Mouse (Mus musculus) kidney, adult 2 months (tissue): ENCODE measurements at regions not wholly inside any gene's neighbourhood (a gene's known extent, or its start where the extent isn't known, plus 50 kb on each side); places are given as distances from the start of the nearest gene placed in this dataset.
A peak's percentile ranks its signal among the peaks of the same experiment; 100 is the strongest.
"Not testable (repeated sequence)": the region's sequence is repeated elsewhere in the genome, so short reads cannot be mapped to it uniquely, and the experiment has no call there.

Experiments
- DNase-seq: peaks from one replicate; pipeline ENCODE4 v3.0.0; 2021
- H3K27ac ChIP-seq: fragments of 200-500 bp; 2 replicates; pipeline ENCODE4 v1.5.1; 2012; ENCODE audit warnings: low read depth, low read length, control low read depth, inconsistent platforms; ENCODE audit not compliant: insufficient read depth
- H3K27me3 ChIP-seq: fragments of 200-500 bp; replicated peaks from 2 replicates; pipeline ENCODE4 v1.6.1; 2012; ENCODE audit warnings: mild to moderate bottlenecking, moderate library complexity, low read length, inconsistent platforms; ENCODE audit not compliant: control insufficient read depth, insufficient read depth
- H3K36me3 ChIP-seq: fragments of 200-500 bp; 2 replicates; pipeline ENCODE4 v1.6.1; 2012; ENCODE audit warnings: mild to moderate bottlenecking, moderate library complexity, low read length, inconsistent platforms; ENCODE audit not compliant: control insufficient read depth, insufficient read depth
- H3K4me1 ChIP-seq: fragments of 200-500 bp; 2 replicates; pipeline ENCODE4 v1.6.1; 2011; ENCODE audit warnings: low read length; ENCODE audit not compliant: control insufficient read depth, insufficient read depth
- H3K4me3 ChIP-seq: fragments of 200-500 bp; 2 replicates; pipeline ENCODE4 v1.5.1; 2011; ENCODE audit warnings: mild to moderate bottlenecking, low read depth, low read length, control low read depth; ENCODE audit not compliant: insufficient read depth
- CTCF ChIP-seq: fragments of 200-500 bp; conservative IDR thresholded peaks from 2 replicates; pipeline ENCODE4 v1.5.1; 2011; ENCODE audit warnings: low read depth, mild to moderate bottlenecking, control low read depth, low read length, moderate library complexity, mixed read lengths; ENCODE audit not compliant: insufficient read depth, insufficient read length
- POLR2A ChIP-seq: fragments of 200-500 bp; IDR thresholded peaks from one replicate; pipeline ENCODE4 v1.6.1; 2011; ENCODE audit warnings: low read depth, low read length, control low read depth
- WGBS: fragments of 180-500 bp; shearing (Covaris S2); methylation state at CpG from one replicate; pipeline ENCODE4 v1.1.7; 2018; 5-methylcytosine and 5-hydroxymethylcytosine counted together

DNA sequence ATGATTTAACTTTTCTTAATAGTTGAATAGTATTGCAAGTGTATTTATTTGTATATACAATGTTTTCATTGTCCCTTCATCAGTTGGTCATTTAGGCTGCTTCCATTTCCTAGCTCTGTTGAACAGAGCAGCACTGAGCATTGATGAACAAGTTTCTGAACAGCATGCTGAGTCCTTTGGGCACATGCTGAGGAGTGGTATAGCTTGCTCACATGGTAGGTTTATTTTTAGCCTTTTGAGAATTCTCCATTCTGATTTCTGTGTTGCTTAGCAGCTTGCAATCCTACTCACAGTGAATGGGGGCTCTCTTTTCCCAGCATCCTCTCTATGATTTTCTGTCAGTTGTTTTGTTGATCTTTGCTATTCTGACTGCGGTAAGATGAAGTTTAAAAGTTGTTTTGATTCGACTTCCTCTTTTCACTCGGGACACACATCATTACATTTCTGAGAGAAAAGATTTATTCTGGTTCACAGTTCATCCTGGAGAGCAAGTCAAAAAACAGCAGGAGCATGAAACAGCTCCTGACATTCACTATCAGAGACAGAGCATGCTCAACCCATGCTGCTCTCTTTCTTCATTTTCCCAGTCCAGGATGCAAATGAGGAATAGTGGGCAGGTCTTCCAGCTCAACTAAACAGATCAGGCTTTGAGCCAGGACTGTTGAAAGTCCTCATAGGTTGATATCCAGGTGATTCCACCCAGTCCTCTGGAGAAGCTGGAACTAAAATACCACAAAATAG lies 413.1 kb downstream of the Gm37988 start:
- H3K4me3 ChIP-seq, result no peak overlapping the region
- no peak overlapping the region for H3K27ac ChIP-seq
- no peak for DNase-seq
- H3K36me3 ChIP-seq, result no peaks in the 10 kb centered on the region
- TF ChIP-seq POLR2A (no peak), CTCF (no peak)
- WGBS, result 16% methylated on average over 3 of the region's 3 CpGs
- no peaks in the 10 kb centered on the region for H3K27me3 ChIP-seq
- no peaks in the 10 kb centered on the region for H3K4me1 ChIP-seq

DNA sequence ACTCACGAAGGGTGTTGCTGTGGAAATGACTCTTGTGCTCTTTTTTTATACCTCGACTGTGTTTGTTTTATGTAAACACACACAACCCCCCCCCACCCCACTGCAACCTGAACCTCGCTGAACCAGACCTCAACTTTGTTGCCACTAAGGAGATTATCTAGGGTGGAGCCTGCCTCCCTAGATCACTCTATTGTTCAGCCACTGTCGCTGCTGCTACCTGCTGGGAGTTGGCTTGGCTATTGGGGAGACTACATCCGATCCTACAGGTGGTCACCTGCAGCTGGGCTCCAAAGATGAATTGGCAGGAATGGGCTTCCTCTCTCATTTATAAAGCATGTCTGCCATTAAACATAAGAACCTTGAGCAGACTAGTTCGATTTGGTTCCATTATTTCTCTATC lies 420.2 kb downstream of the Gm37988 start:
- H3K4me1 ChIP-seq, result no peaks in the 10 kb centered on the region
- no peaks in the 10 kb centered on the region for H3K36me3 ChIP-seq
- no peak overlapping the region for H3K27ac ChIP-seq
- WGBS, result 40% methylated on average over 6 of the region's 6 CpGs
- DNase-seq, result no peak
- no peaks in the 10 kb centered on the region for H3K27me3 ChIP-seq
- no peak for TF ChIP-seq CTCF
- TF ChIP-seq POLR2A, result no peak
- no peak overlapping the region for H3K4me3 ChIP-seq

- Histone ChIP-seq H3K4me3 (no peak overlapping the region), H3K4me1 (no peaks in the 10 kb centered on the region), H3K36me3 (no peaks in the 10 kb centered on the region), H3K27ac (no peak overlapping the region), H3K27me3 (no peaks in the 10 kb centered on the region)
- DNase-seq, result no peak
- 85% methylated on average over 5 of the region's 5 CpGs for WGBS
- TF ChIP-seq POLR2A (no peak), CTCF (no peak)
These were observed 423.5 kb downstream of the Gm37988 start for GRCm38 (mm10) chr1:5231218-5231617.

DNA sequence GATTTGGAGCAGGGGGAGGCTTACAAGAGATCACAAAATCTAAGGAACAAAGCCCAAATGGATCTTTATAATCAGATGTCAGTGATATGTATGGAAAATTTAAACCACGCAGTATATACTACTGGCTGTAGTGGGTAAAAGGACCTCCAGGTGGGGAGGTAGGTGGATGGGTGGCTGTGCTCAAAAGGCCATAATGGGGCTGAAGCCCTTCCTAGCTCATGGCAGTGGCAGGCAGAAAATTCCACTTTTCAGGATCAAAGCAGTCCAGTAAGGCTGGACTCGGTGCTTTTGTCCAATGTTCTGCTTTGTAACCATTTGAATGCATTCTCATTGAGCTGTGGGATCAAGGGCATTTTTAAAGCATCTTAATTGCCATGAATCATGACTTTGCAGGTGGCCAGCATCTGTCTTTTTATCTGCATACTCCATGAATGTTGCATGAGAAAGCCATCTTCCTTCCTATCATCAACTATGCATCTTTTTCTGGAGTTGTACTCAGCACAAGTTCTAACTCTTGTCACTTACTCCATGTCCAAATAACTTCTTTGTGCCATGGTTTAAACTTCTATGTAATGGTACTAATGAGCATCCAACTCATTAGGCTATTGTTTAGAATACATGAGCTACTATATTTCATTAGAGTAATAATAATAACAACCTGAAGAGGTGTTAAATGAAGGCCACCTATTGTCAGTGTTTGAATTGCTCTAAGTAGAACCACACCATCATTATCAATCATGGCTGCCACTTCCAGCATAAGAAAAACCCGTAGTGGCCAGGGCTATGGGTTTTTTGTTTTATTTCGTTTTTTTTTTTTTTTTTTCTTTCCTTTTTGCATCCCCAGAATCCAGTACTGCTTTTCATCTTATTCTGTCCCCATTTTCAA lies 424.5 kb downstream of the Gm37988 start:
- Histone ChIP-seq H3K36me3 (no peaks in the 10 kb centered on the region), H3K4me1 (no peaks in the 10 kb centered on the region), H3K4me3 (no peak overlapping the region), H3K27me3 (no peaks in the 10 kb centered on the region), H3K27ac (no peak overlapping the region)
- WGBS, result 50% methylated on average over 4 of the region's 4 CpGs
- no peak for TF ChIP-seq POLR2A
- DNase-seq, result no peak

- Histone ChIP-seq H3K4me1 (no peaks in the 10 kb centered on the region), H3K4me3 (no peak overlapping the region), H3K27me3 (no peaks in the 10 kb centered on the region), H3K27ac (no peak overlapping the region), H3K36me3 (no peaks in the 10 kb centered on the region)
- no peak for TF ChIP-seq POLR2A
- TF ChIP-seq CTCF, result no peak
- DNase-seq, result no peak
- 11% methylated on average over 1 of the region's 1 CpGs for WGBS
These were observed 425.2 kb downstream of the Gm37988 start for GRCm38 (mm10) chr1:5232847-5233245.

GRCm38 (mm10) chr1:5243186-5243585 lies 435.5 kb downstream of the Gm37988 start:
- Histone ChIP-seq H3K27me3 (no peaks in the 10 kb centered on the region), H3K27ac (no peak overlapping the region), H3K36me3 (no peaks in the 10 kb centered on the region), H3K4me1 (no peaks in the 10 kb centered on the region), H3K4me3 (no peak overlapping the region)
- 86% methylated on average over 3 of the region's 3 CpGs for WGBS
- DNase-seq, result no peak
- TF ChIP-seq CTCF (no peak), POLR2A (no peak)

GRCm38 (mm10) chr1:5260874-5261273 lies 453.2 kb downstream of the Gm37988 start:
- not testable (repeated sequence) for H3K4me1 ChIP-seq, H3K27me3 ChIP-seq, H3K36me3 ChIP-seq, H3K4me3 ChIP-seq, DNase-seq, H3K27ac ChIP-seq
- WGBS, result 56% methylated on average over 6 of the region's 6 CpGs

DNA sequence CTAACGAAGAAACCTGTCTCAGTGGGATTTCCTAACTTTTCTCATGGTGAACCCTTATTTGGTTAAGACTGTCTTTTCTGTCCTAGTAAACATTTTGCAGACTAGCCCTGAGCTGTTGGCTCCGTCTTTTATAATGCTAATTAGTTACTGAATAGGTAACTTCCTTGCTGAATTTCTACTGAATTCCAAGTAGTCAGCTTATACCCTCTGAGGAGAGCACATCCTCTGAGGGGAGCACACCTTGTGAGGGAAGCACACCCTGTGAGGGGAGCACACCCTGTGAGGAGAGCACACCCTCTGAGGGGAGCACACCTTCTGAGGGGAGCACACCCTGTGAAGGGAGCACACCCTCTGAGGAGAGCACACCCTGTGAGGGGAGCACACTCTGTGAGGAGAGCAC lies 453.6 kb downstream of the Gm37988 start:
- not testable (repeated sequence) for H3K4me1 ChIP-seq, H3K27me3 ChIP-seq, H3K4me3 ChIP-seq, H3K27ac ChIP-seq, H3K36me3 ChIP-seq
- 49% methylated on average over 2 of the region's 2 CpGs for WGBS
- DNase-seq, result peak; percentile 40
